In genomic region chr13:52821571-52821970, GRCm38 (mm10) we compare ENCODE assay signal across 8 mouse cellular contexts.
A peak's percentile ranks its signal among the peaks of the same experiment; 100 is the strongest.
DNase-seq lines count a peak whose midpoint lies in the region; ATAC-seq and TF ChIP-seq lines count a peak whose summit lies in the region.

No protein-coding gene starts in this region.

- peak; percentile 46 to 60 for DNase-seq in adrenal gland, adult 18-20 months (ENCODE audit: low spot score in 2 of 2)
- DNase-seq in kidney, adult 11 months: peak; percentile 62
- peak; percentile 44 for DNase-seq in lung, adult 2 months
- no peak for DNase-seq in left cerebral cortex, adult 9 months (ENCODE audit: low spot score in 2 of 2)
- DNase-seq in B cell, adult 2 months: no peak
- DNase-seq in natural killer cell, adult 2 months (ENCODE audit: low spot score in 2 of 2): no peak

- 52% methylated on average over 9 of the region's 9 CpGs for whole genome bisulfite sequencing in embryonic facial prominence, embryonic 12.5 days
- 17% methylated on average over 9 of the region's 9 CpGs for WGBS in lung, adult 2 months

- no peak for TF ChIP-seq POLR2A in lung, adult 2 months (IDR thresholded peaks at IDR 0.05; ENCODE audit: borderline replicate concordance, extremely low read depth, low read depth, low read length)

- ATAC-seq in embryonic facial prominence, embryonic 12.5 days (ENCODE audit: insufficient number of reproducible peaks, insufficient read depth, low FRiP score, low TSS enrichment): no peak
- no peak for ATAC-seq in erythroid progenitor cell, adult 5-6 weeks (replicated peaks; ENCODE audit: low FRiP score, poor library complexity, severe bottlenecking)

- H3K9ac ChIP-seq in embryonic facial prominence, embryonic 12.5 days: no peak overlapping the region

- H3K9me3 ChIP-seq in embryonic facial prominence, embryonic 12.5 days: no peaks in the 10 kb centered on the region

- no peak overlapping the region for H3K4me3 ChIP-seq in embryonic facial prominence, embryonic 12.5 days
- H3K4me3 ChIP-seq in lung, adult 2 months (replicated peaks; ENCODE audit: extremely low read depth, low read depth, low read length): no peak overlapping the region

- peaks cover 42% of the 10 kb centered on the region for H3K4me1 ChIP-seq in embryonic facial prominence, embryonic 12.5 days
- peaks cover 19% of the 10 kb centered on the region for H3K4me1 ChIP-seq in lung, adult 2 months (ENCODE audit: control insufficient read depth, insufficient read depth, low read length)

- H3K27ac ChIP-seq in embryonic facial prominence, embryonic 12.5 days: peak overlapping the region; percentile 50; the same call in 1 of the 2 replicates

- no peak for TF ChIP-seq CTCF in lung, adult 2 months (IDR thresholded peaks at IDR 0.05; ENCODE audit: insufficient read depth, low read length)

- no peaks in the 10 kb centered on the region for H3K36me3 ChIP-seq in embryonic facial prominence, embryonic 12.5 days

- H3K4me2 ChIP-seq in embryonic facial prominence, embryonic 12.5 days (replicated peaks): no peak overlapping the region

- H3K27me3 ChIP-seq in embryonic facial prominence, embryonic 12.5 days: no peaks in the 10 kb centered on the region

Comparison
In these comparisons a context has a peak if more than half of its experiments do, and no peak if none do; other contexts are left out.
1. DNase-seq: peak in adrenal gland, adult 18-20 months (2 of 2), kidney, adult 11 months (single experiment) and lung, adult 2 months (single experiment); none in left cerebral cortex, adult 9 months (0 of 2), B cell, adult 2 months (0 of 2) and natural killer cell, adult 2 months (0 of 2).